Mouse (Mus musculus): ENCODE results near the gene Bzw1.

DNA sequence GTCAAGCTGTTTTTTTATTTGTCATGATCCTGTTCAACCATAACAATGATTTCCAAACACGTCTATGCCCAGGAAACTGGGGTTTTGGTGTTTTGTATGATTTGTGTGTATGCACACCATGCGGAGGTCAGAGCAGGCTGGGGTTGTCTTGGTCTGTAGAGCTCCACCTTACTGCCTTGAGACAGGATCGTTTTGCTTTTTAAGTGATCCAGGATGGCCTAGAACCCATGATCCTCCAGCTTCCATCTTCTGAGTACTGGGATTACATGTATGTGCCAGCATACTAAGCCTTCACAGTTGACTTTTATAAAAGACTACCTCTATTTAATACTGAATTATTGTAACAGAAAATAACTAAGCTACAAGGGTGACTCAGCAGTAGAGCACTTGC is 17.5 kb downstream of the Bzw1 start:
- TF ChIP-seq CTCF (IDR thresholded peaks at IDR 0.05; ENCODE audit: low read depth) (no peak), EP300 (optimal IDR thresholded peaks at IDR 0.05) (no peak)
